In the genomic region with DNA sequence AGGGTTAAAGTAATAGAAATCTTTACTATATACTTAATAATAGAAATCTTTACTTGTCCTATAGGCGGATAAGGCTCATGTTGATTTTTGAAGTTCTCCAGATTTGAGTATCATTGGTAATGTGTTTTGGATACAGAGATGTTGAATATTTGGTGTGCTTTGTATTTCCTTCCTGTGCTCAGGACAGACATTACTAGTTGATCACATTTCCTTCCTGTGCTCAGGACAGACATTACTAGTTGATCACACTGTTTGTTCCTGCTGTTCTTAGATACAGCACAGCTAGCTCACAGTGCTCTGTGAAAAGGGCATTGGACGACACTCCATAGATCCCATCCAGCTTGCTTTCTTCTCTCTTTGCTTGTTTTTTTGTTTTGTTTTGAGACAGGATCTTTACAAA, we compare ENCODE assay signal across 27 mouse cellular contexts. TPM values are rescaled to one million over a fixed set of nuclear protein-coding genes. Genes with fewer than 3 reads are reported as not detected.
"Had no signal": no experiment of that assay in that cellular context is flagged by ENCODE, and none has a peak within 500 bp of the region (broad histone marks: within the 10 kb centered on the region; RNA-seq: fewer than 3 reads in every experiment).

No protein-coding gene starts in this region.

- H3K4me2 ChIP-seq: limb, embryonic 13.5 days; liver, embryonic 12.5 days; liver, embryonic 15.5 days; lung, embryonic 15.5 days; midbrain, embryonic 13.5 days; neural tube, embryonic 13.5 days had no signal

- H3K36me3 ChIP-seq: limb, embryonic 10.5 days; limb, embryonic 13.5 days; liver, embryonic 12.5 days; liver, embryonic 15.5 days; lung, embryonic 15.5 days; midbrain, embryonic 10.5 days had no signal

- H3K27me3 ChIP-seq: limb, embryonic 13.5 days; liver, embryonic 12.5 days; liver, embryonic 15.5 days; lung, embryonic 15.5 days; midbrain, embryonic 13.5 days; neural tube, embryonic 13.5 days had no signal

- H3K9ac ChIP-seq: limb, embryonic 13.5 days; liver, embryonic 12.5 days; liver, embryonic 15.5 days; lung, embryonic 15.5 days; midbrain, embryonic 13.5 days; neural tube, embryonic 13.5 days had no signal

- H3K4me1 ChIP-seq: limb, embryonic 10.5 days; limb, embryonic 13.5 days; liver, embryonic 12.5 days; liver, embryonic 15.5 days; lung, embryonic 15.5 days; megakaryocyte, embryonic 14.5 days; midbrain, embryonic 10.5 days; midbrain, embryonic 13.5 days; neural tube, embryonic 13.5 days had no signal

- ATAC-seq: liver, embryonic 12.5 days; midbrain, embryonic 13.5 days; midbrain, embryonic 16.5 days had no signal

- DNase-seq: kidney, adult 18-20 months; kidney, adult 9 months; kidney, postnatal 36 days; liver; lung, adult 18-20 months; lung, postnatal 10 days; lung, postnatal 36 days; right cerebral cortex, postnatal 14 days; right cerebral cortex, postnatal 4 days; thymus, adult 2 months; thymus, postnatal 14 days; thymus, postnatal 4 days had no signal

- H3K27ac ChIP-seq: kidney, postnatal 0 days; limb, embryonic 10.5 days; limb, embryonic 13.5 days; liver, embryonic 12.5 days; liver, embryonic 15.5 days; lung, embryonic 15.5 days; midbrain, embryonic 10.5 days; midbrain, embryonic 13.5 days; neural tube, embryonic 13.5 days; stomach, postnatal 0 days had no signal

- H3K4me3 ChIP-seq: limb, embryonic 10.5 days; limb, embryonic 13.5 days; liver, embryonic 12.5 days; liver, embryonic 15.5 days; lung, embryonic 15.5 days; megakaryocyte, embryonic 14.5 days; midbrain, embryonic 10.5 days; midbrain, embryonic 13.5 days; myocyte; neural tube, embryonic 13.5 days had no signal

- H3K9me3 ChIP-seq: limb, embryonic 10.5 days; limb, embryonic 13.5 days; liver, embryonic 12.5 days; liver, embryonic 15.5 days; lung, embryonic 15.5 days; megakaryocyte, embryonic 14.5 days; midbrain, embryonic 10.5 days; midbrain, embryonic 13.5 days; neural tube, embryonic 13.5 days had no signal

RNA-seq across cellular contexts. Expression of a gene that starts 25.7 kb away (rescaled TPM):
- total RNA-seq: monocyte, adult 5-6 weeks; neutrophil, adult 5-6 weeks had no signal
- polyA plus RNA-seq: liver, embryonic 15.5 days had no signal

RNA-seq across cellular contexts. Expression of a gene that starts 55.5 kb away (rescaled TPM):
- total RNA-seq: monocyte, adult 5-6 weeks; neutrophil, adult 5-6 weeks had no signal
- polyA plus RNA-seq: limb, embryonic 10.5 days; liver, embryonic 12.5 days; liver, embryonic 15.5 days; myocyte had no signal
